Mouse (Mus musculus): ENCODE data around the gene Tubg2. TPM values are rescaled to one million over a fixed set of nuclear protein-coding genes. Genes with fewer than 3 reads are reported as not detected.

Tubg2 gene
- total RNA-seq, 2 experiments from 2014 or later = 40.2 to 44.5 TPM

DNA sequence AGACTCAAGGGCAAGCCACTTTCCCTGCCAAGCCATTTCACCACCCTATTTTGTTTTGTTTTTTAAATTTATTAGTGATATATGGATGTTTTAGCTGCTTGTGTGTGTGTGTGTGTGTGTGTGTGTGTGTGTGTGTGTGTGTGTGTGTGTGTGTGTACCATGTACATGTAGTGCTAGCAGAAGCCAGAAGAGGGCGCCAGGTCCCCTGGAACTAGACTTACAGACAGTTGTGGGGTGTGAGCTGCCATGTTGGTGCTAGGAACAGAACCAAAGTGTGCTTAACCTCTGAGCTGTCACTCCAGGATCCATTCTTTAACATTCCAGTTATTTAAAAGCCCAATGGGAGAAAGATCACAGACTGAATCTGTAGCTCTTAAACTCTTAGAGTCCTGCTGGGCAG is 28.6 kb upstream of the Tubg2 start:
- Histone ChIP-seq H3K4me3 (no peak overlapping the region), H3K27ac (no peak overlapping the region)
- TF ChIP-seq CTCF (conservative IDR thresholded peaks at IDR 0.05) = peak; percentile 47
- DNase-seq (ENCODE audit: low spot score in 2 of 2) = no peak

DNA sequence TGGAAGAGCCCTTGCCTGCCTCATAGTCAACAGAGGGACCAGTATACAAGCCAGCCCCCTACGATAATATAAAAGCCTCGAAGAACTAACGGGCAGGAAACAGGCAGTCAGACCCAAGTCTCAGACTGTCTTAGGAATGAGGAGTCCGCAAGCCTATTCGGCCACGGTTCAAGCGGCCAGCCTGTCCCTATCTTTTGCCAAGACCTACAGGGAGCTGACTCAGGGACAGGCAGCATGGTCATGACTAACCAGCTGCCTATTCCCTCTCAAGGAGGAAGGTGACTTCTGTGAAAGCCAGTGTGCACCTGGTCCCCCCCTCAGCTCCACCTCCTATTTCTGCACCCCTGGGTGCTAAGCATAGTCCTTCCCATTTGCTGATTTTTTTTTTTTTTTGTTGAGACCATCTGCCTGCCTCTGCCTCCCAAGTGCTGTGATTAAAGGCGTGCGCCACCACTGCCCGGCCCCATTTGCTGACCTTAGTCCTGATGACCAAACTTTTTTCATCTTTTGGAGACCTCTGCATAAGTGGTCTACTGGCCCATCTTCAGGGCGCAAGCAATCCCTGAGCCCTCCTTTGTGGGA is 26.6 kb upstream of the Tubg2 start:
- no peak for DNase-seq (ENCODE audit: low spot score in 2 of 2)
- TF ChIP-seq CTCF (conservative IDR thresholded peaks at IDR 0.05) = no peak
- Histone ChIP-seq H3K27ac (no peak overlapping the region), H3K4me3 (no peak overlapping the region)

DNA sequence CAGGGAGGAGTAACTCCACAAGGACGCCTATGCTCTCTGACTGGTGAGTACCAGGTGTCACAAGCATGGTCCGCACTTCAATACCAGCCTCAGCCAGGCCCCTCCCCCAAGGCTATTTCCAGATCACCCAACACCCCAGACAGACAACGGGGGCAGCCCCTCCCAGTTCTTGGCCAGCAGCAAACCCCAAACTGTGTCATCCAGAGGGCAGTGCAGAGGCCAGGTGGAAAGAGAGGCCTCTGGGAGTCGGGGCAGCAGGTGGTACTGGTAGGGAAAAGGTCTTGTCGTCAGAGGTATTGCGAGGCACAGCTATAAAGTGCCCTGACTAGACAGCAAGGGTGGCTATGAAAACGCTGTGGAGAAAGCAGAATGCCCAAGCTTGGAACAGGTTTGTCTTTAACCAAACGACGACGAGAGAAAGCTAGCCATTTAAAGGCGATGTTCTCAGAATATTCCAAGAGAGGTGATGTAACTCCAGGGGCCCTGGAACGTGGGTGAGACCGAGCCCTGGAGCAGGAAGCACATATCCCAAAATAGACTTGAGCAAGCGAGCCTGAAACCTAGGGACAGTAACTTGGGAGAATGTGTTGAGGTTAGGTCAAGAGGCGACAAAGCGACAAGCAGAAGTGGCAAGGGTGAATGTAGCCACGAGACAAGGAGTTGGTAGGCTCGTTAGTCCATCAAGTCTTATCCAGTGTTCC is 25.5 kb upstream of the Tubg2 start:
- no peak for TF ChIP-seq CTCF (conservative IDR thresholded peaks at IDR 0.05)
- no peak overlapping the region for H3K4me3 ChIP-seq
- H3K27ac ChIP-seq = peak overlapping the region; percentile 65; the same call in 1 of the 2 replicates
- no peak for DNase-seq (ENCODE audit: low spot score in 2 of 2)

DNA sequence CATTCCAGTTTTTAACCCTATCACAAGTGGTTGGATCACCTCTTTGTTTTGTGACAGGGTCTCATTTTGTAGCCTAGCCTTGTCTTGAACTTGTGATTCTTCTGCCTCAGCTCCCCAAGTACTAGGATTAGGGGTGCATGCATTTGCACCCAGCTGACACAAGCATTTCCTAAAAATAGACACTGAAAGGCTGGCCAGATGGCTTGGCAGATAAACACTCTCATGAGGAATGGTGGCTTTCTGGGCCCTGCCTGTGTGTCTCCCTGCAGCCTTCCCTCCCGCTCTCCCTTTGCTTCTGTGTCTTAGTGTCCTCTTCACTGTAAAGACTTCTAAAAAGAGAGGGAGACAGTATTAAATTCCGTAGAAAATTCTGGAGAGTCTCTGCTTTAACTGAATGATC is 24.5 kb upstream of the Tubg2 start:
- no peak for TF ChIP-seq CTCF (conservative IDR thresholded peaks at IDR 0.05)
- H3K4me3 ChIP-seq = no peak overlapping the region
- H3K27ac ChIP-seq = peak overlapping the region; percentile 65; the same call in 1 of the 2 replicates
- no peak for DNase-seq (ENCODE audit: low spot score in 2 of 2)

DNA sequence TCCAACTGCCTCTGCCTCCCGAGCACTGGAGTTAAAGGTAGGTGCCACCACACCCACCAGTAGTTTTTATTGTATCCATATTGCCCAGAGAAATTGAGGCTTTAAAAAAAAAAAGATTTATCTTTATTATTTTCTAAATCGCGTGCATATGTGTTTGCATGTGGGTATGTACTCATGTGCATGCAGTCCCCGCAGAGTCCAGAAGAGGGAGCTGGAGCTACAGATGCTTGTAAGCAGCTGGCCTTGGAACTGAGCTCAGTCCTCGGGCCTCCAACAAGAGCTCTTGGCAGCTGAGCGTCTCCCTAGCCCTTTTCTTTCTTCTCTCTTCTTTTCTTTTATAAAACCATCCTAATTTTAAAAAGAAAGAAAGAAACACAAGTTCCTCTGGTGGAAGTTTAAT is 24.0 kb upstream of the Tubg2 start:
- no peak overlapping the region for H3K4me3 ChIP-seq
- peak overlapping the region; percentile 65; the same call in 1 of the 2 replicates for H3K27ac ChIP-seq
- peak; percentile 68 for TF ChIP-seq CTCF (conservative IDR thresholded peaks at IDR 0.05)
- DNase-seq (ENCODE audit: low spot score in 2 of 2) = no peak

DNA sequence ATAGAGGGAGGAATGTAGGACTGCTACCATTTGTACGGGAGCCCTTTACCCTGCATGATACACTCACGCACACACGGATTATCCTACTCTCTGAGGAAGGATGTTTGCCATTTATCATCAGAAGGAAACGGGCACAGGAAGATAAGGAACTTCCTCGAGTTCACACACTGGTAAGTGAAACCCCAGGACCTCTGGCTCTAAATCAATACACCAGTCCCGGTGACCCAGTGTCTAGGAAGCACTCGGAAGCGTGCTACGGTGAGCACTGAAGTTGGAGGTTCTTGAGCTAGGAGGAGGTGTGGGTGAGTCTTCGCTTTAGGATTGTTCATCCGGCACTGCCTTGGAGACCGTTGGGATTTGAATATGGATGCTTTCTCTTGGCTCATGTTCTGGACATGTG is 22.7 kb upstream of the Tubg2 start:
- H3K27ac ChIP-seq = no peak overlapping the region
- TF ChIP-seq CTCF (conservative IDR thresholded peaks at IDR 0.05) = no peak
- DNase-seq (ENCODE audit: low spot score in 2 of 2) = no peak
- no peak overlapping the region for H3K4me3 ChIP-seq

DNA sequence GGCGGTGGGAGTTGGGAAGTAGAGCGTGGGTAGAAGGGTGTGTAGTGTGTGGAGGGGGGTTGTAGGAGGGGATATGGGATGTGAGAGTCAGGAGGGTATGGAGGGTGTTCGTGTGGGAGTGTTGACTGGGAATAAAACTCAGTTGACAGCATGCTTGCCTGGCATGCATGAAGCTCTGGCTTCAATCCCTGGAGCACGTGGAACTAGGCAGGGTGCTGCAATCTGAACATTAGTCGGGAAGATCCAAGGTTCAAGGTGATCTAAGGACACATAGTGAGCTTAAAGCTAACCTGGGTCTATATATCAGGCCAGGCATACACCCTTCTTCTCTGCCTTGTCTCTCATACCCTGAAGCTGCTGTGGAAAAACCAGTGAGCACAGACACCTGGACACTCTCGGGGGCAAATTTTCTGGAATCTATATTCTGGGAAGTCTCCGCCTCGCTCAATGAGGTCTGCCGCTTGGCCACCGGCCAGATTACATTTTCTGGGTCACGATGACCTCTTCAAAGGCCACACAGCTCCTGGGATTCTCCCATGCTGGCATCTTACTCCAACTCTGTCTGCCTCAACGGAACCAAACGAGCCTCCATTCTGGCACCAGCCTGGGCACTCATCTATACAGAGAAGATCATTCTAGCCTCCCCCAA is 21.4 kb upstream of the Tubg2 start:
- no peak overlapping the region for H3K4me3 ChIP-seq
- DNase-seq (ENCODE audit: low spot score in 2 of 2) = no peak
- no peak overlapping the region for H3K27ac ChIP-seq
- TF ChIP-seq CTCF (conservative IDR thresholded peaks at IDR 0.05) = no peak

DNA sequence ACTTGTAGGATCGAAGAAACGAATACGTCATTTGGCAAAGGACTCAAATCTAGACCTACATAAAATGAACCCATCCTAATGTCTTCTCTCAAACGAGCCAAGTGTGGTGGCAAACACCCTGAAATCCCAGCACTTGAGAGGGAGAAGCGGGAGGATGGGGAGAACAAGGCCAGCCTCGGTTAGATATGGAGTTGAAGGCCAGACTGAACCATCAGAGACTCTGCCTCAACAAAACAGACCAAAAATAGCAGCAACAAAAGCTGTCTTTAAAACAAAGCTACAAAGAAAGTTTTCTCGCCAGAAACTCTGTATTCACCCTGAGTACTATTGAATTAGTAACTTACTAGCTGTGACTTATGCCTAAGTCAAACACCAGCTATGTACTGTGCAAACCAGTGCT is 18.7 kb upstream of the Tubg2 start:
- no peak for DNase-seq (ENCODE audit: low spot score in 2 of 2)
- H3K4me3 ChIP-seq = no peak overlapping the region
- H3K27ac ChIP-seq = no peak overlapping the region
- no peak for TF ChIP-seq CTCF (conservative IDR thresholded peaks at IDR 0.05)

DNA sequence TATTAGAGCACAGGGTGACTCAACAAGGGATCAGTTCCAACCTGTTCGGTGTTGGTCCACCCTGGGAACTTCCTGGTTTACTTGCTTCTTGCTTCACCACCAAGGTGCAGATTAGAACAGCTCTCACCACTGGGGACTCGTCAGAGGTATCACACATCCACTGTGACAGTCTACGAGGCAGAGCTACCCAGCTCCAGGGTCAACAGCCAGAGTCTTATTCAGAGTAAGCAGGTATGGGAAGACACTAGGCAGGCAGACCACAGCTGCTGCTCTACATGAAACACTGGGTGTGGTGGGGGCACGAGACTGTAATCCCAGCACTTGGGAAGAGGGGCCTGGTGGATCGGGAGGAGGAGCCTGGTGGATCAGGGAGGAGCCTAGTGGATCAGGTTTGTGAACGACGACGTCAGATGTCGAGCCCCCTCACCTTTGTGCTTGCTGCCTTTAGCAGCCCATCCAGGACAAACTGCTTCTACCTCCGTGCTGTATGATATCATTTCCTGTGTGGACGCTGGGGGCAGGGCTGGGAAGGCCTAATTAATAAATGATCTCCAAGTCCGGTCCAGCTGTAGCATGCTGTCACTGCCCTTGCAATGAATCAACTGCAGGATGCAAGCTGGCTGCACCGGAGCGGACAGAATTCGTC is 17.0 kb upstream of the Tubg2 start:
- no peak for TF ChIP-seq CTCF (conservative IDR thresholded peaks at IDR 0.05)
- H3K4me3 ChIP-seq = no peak overlapping the region
- H3K27ac ChIP-seq = no peak overlapping the region
- DNase-seq (ENCODE audit: low spot score in 2 of 2) = no peak

DNA sequence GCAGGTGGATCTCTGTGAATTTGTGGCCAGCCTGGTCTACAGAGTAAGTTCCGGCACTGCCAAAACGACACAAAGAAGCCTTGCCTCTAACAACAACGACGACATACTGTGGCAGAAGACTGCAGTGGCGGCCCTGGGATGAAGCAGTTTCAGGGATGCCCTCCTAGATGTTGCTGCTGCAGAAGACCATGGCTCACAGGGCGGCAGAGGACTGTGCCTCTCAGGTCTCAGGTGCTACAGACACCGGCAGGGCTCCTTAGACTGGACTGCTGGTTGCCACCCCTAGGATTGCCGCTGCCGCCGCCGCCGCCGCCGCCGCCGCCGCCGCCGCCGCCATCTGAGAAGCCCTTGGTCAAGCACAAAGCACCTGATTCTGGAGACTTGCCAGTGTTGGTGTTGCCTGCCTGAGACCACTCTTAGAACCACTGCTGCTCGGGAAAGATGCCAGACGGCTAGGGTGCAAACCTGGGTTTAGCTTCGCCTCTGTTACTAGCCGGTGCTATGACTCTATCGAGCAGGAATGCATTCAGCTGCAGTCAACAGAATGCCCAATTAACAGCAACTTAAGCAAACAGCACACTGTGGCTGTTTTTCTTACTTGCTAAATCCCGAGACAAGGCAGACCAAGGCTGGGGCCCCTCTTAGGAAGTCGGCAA is 15.4 kb upstream of the Tubg2 start:
- peak overlapping the region; percentile 51 for H3K4me3 ChIP-seq
- TF ChIP-seq CTCF (conservative IDR thresholded peaks at IDR 0.05) = no peak
- H3K27ac ChIP-seq = peak overlapping the region; percentile 62
- no peak for DNase-seq (ENCODE audit: low spot score in 2 of 2)

DNA sequence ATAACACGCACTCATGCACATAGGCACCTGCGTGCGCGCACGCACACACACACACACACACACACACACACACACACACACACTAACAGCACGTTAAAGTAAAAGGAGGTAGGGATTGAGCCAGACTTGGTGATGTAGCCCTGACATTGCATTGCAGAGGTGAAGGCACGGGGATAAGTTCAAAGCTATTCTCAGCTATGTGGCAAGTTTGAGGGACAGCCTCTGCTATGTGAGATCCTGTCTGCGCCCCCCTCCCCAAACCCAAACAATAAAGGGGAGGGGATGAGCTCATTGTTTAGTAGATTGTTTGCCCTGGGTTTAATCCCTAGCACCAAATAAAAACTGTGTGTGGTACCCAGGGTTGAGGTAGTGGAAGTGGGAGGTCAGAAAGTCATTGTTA is 14.6 kb upstream of the Tubg2 start:
- H3K27ac ChIP-seq = no peak overlapping the region
- DNase-seq (ENCODE audit: low spot score in 2 of 2) = no peak
- TF ChIP-seq CTCF (conservative IDR thresholded peaks at IDR 0.05) = no peak
- no peak overlapping the region for H3K4me3 ChIP-seq

DNA sequence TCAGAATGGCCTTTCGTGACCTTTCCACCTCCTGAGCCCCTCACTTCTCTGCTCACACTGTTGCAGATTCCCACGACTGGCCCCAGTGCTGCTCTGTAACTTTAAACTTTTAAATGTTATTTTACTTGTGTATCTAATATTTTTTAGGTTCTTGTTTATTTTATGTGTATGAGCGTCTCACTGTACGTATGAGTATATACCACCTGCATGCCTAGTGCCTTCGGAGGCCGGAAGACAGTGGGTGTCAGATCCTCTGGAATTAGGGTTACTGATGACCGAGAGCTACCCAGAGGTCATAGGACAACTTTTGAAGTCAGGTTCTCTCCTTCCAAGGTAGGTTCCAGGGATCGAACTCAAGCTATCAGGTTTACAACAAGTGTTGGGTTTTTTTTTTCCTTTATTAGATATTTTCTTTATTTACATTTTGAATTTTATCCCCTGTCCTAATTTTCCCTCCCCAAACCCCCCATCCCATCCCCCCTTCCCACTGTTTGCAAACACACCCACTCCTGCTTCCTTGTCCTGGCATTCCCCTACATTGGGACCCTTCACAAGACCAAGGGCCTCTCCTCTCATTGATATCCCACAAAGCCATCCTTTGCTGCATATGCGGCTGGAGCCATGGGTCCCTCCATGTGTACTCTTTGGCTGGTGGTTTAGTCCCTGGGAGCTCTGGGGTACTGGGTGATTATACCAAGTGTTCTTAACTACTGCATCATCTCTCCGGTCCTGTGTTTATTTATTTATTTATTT is 13.3 kb upstream of the Tubg2 start:
- Histone ChIP-seq H3K4me3 (no peak overlapping the region), H3K27ac (no peak overlapping the region)
- no peak for TF ChIP-seq CTCF (conservative IDR thresholded peaks at IDR 0.05)
- no peak for DNase-seq (ENCODE audit: low spot score in 2 of 2)
